Mouse (Mus musculus): ENCODE measurements around the gene Stx16. TPM values are rescaled to one million over a fixed set of nuclear protein-coding genes. Genes with fewer than 3 reads are reported as not detected.

The Stx16 gene
- total and polyA plus RNA-seq, 3 experiments, result 14.8 to 22.3 TPM; not detected in 1

- no peak for DNase-seq (ENCODE audit: low read depth, low spot score)
- TF ChIP-seq MEF2A (IDR thresholded peaks at IDR 0.05; ENCODE audit: extremely low read depth, insufficient replicate concordance, low read depth, low read length, poor library complexity, severe bottlenecking) (no peak), ZC3H11A (IDR thresholded peaks at IDR 0.05; ENCODE audit: low read depth, low read length) (no peak), ZKSCAN1 (IDR thresholded peaks at IDR 0.05; ENCODE audit: low read depth, low read length) (no peak), POLR2A (IDR thresholded peaks at IDR 0.05; ENCODE audit: control insufficient read depth in 1 of 2, insufficient read depth in 1 of 2, low read depth in 1 of 2, low read length in 2 of 2, poor library complexity in 1 of 2) (no peak), MAFK (IDR thresholded peaks at IDR 0.05; ENCODE audit: borderline replicate concordance, low read depth, low read length) (no peak), USF2 (IDR thresholded peaks at IDR 0.05; ENCODE audit: borderline replicate concordance in 1 of 2, insufficient read depth in 1 of 2, low read depth in 1 of 2, low read length in 2 of 2) (no peak), POLR2AphosphoS5 (IDR thresholded peaks at IDR 0.05; ENCODE audit: borderline replicate concordance, low read depth, low read length) (no peak), CHD1 (IDR thresholded peaks at IDR 0.05; ENCODE audit: low read depth, low read length) (no peak), JUND (IDR thresholded peaks at IDR 0.05; ENCODE audit: low read depth, low read length) (no peak), RAD21 (IDR thresholded peaks at IDR 0.05; ENCODE audit: low read depth, low read length) (no peak), USF1 (IDR thresholded peaks at IDR 0.05; ENCODE audit: low read depth, low read length) (no peak), ZNF384 (IDR thresholded peaks at IDR 0.05; ENCODE audit: low read depth, low read length) (no peak), MAX (IDR thresholded peaks at IDR 0.05; ENCODE audit: low read length) (no peak), MXI1 (IDR thresholded peaks at IDR 0.05; ENCODE audit: low read depth, low read length) (no peak), TCF12 (IDR thresholded peaks at IDR 0.05; ENCODE audit: low read depth, low read length) (no peak), HCFC1 (IDR thresholded peaks at IDR 0.05; ENCODE audit: low read depth, low read length) (no peak)
- Histone ChIP-seq H3K9ac (ENCODE audit: control insufficient read depth, low read depth, low read length, poor library complexity, severe bottlenecking) (no peak overlapping the region), H3K27me3 (ENCODE audit: control insufficient read depth in 1 of 2, insufficient read depth in 2 of 2, low read length in 2 of 2) (no peaks in the 10 kb centered on the region), H3K9me3 (replicated peaks; ENCODE audit: insufficient read depth, low read length) (no peaks in the 10 kb centered on the region), H3K79me2 (ENCODE audit: control insufficient read depth, insufficient read depth, low read length, poor library complexity) (no peaks in the 10 kb centered on the region), H3K36me3 (ENCODE audit: control insufficient read depth in 1 of 2, insufficient read depth in 2 of 2, low read length in 2 of 2) (no peaks in the 10 kb centered on the region), H3K27ac (ENCODE audit: control insufficient read depth, low read depth, low read length) (no peak overlapping the region), H3K4me3 (ENCODE audit: control insufficient read depth in 1 of 2, insufficient read depth in 1 of 2, low read depth in 2 of 2, low read length in 2 of 2) (no peak overlapping the region), H3K4me1 (ENCODE audit: control insufficient read depth in 1 of 2, insufficient read depth in 2 of 2, low read length in 2 of 2) (no peaks in the 10 kb centered on the region)
Measured at GRCm38 (mm10) chr2:174126522-174127375, 50.6 kb downstream of the Stx16 start.

- Histone ChIP-seq H3K27me3 (ENCODE audit: control insufficient read depth in 1 of 2, insufficient read depth in 2 of 2, low read length in 2 of 2) (no peaks in the 10 kb centered on the region), H3K9ac (ENCODE audit: control insufficient read depth, low read depth, low read length, poor library complexity, severe bottlenecking) (no peak overlapping the region), H3K4me1 (ENCODE audit: control insufficient read depth in 1 of 2, insufficient read depth in 2 of 2, low read length in 2 of 2) (no peaks in the 10 kb centered on the region), H3K36me3 (ENCODE audit: control insufficient read depth in 1 of 2, insufficient read depth in 2 of 2, low read length in 2 of 2) (no peaks in the 10 kb centered on the region), H3K9me3 (replicated peaks; ENCODE audit: insufficient read depth, low read length) (no peaks in the 10 kb centered on the region), H3K4me3 (ENCODE audit: control insufficient read depth in 1 of 2, insufficient read depth in 1 of 2, low read depth in 2 of 2, low read length in 2 of 2) (no peak overlapping the region), H3K79me2 (ENCODE audit: control insufficient read depth, insufficient read depth, low read length, poor library complexity) (no peaks in the 10 kb centered on the region), H3K27ac (ENCODE audit: control insufficient read depth, low read depth, low read length) (no peak overlapping the region)
- TF ChIP-seq NELFE (IDR thresholded peaks at IDR 0.05; ENCODE audit: low read depth, low read length) (no peak), CHD2 (IDR thresholded peaks at IDR 0.05; ENCODE audit: low read length) (no peak), USF2 (IDR thresholded peaks at IDR 0.05; ENCODE audit: borderline replicate concordance in 1 of 2, insufficient read depth in 1 of 2, low read depth in 1 of 2, low read length in 2 of 2) (no peak), POLR2AphosphoS5 (IDR thresholded peaks at IDR 0.05; ENCODE audit: borderline replicate concordance, low read depth, low read length) (no peak), NRF1 (IDR thresholded peaks at IDR 0.05; ENCODE audit: insufficient read depth, low read depth, low read length, poor library complexity, severe bottlenecking) (no peak), CHD1 (IDR thresholded peaks at IDR 0.05; ENCODE audit: low read depth, low read length) (no peak), MEF2A (IDR thresholded peaks at IDR 0.05; ENCODE audit: extremely low read depth, insufficient replicate concordance, low read depth, low read length, poor library complexity, severe bottlenecking) (no peak), ZNF384 (IDR thresholded peaks at IDR 0.05; ENCODE audit: low read depth, low read length) (no peak), GABPA (IDR thresholded peaks at IDR 0.05; ENCODE audit: low read depth, low read length) (no peak), MAFK (IDR thresholded peaks at IDR 0.05; ENCODE audit: borderline replicate concordance, low read depth, low read length) (no peak), ZKSCAN1 (IDR thresholded peaks at IDR 0.05; ENCODE audit: low read depth, low read length) (no peak), MYB (IDR thresholded peaks at IDR 0.05; ENCODE audit: low read depth, low read length) (no peak), SIN3A (IDR thresholded peaks at IDR 0.05; ENCODE audit: low read length) (no peak), ELF1 (IDR thresholded peaks at IDR 0.05; ENCODE audit: low read depth, low read length) (no peak), POLR2A (IDR thresholded peaks at IDR 0.05; ENCODE audit: control insufficient read depth in 1 of 2, insufficient read depth in 1 of 2, low read depth in 1 of 2, low read length in 2 of 2, poor library complexity in 1 of 2) (no peak), TBP (IDR thresholded peaks at IDR 0.05; ENCODE audit: low read depth, low read length) (no peak)
- DNase-seq (ENCODE audit: low read depth, low spot score), result no peak
Measured at GRCm38 (mm10) chr2:174127376-174127713, 51.2 kb downstream of the Stx16 start.

Measured in MEL (cell line).